Mouse (Mus musculus): Measurements from ENCODE around the gene Tmem175.

DNA sequence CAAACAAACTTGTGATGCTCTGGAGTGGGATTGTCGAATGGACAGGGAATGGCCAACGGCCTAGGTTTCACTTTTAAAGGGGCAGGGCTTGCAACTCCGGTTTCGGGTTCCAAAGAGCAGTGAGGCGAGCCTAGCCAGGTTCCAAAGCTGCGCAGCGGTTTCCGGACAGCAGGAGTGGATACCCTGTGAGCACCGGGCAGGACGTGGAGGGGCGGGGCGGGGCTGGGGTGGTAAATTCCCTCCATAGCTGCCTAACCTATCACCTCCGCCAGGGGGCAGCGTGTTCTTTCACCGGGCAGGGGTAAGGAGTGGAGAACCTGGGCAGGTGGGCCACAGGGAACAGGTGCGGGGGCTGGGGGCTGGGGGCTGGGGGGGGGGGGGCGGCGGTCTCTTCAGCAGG lies 62.7 kb downstream of the Tmem175 start, which contains the start of gene Fgfrl1:
- peak; percentile 46 for TF ChIP-seq CTCF (IDR thresholded peaks at IDR 0.05; ENCODE audit: insufficient read depth, low read length)
- TF ChIP-seq POLR2A (IDR thresholded peaks at IDR 0.05; ENCODE audit: borderline replicate concordance, extremely low read depth, low read depth, low read length): no peak

All from lung, adult 2 months (tissue).